Mouse (Mus musculus) limb, embryonic 13.5 days (tissue): Measurements from ENCODE around the gene Snx3. TPM values are rescaled to one million over a fixed set of nuclear protein-coding genes. Genes with fewer than 3 reads are reported as not detected.

ENCODE experiments used
- ATAC-seq: fragments of 200-750 bp; cut with Nextera tagmentation; 2 replicates; pipeline ENCODE4 v1.8.0; 2017; ENCODE audit warnings: low read depth, moderate number of reproducible peaks, moderate TSS enrichment; ENCODE audit not compliant: low FRiP score
- H3K27ac ChIP-seq: fragments of 300-500 bp; sonication (generic); 2 replicates; pipeline ENCODE4 v1.5.1; 2015; ENCODE audit warnings: inconsistent platforms, mild to moderate bottlenecking, moderate library complexity
- H3K27me3 ChIP-seq: fragments of 300-500 bp; sonication (generic); 2 replicates; pipeline ENCODE4 v1.6.1; 2015; ENCODE audit warnings: mild to moderate bottlenecking, inconsistent platforms
- H3K36me3 ChIP-seq: fragments of 300-500 bp; sonication (generic); 2 replicates; pipeline ENCODE4 v1.6.1; 2015; ENCODE audit warnings: inconsistent platforms, mild to moderate bottlenecking, moderate library complexity
- H3K4me1 ChIP-seq: fragments of 300-500 bp; sonication (generic); 2 replicates; pipeline ENCODE4 v1.6.1; 2015; ENCODE audit warnings: inconsistent platforms
- H3K4me2 ChIP-seq: fragments of 300-500 bp; sonication (generic); replicated peaks from 2 replicates; pipeline ENCODE4 v1.6.1; 2015; ENCODE audit warnings: inconsistent platforms, mild to moderate bottlenecking, moderate library complexity
- H3K4me3 ChIP-seq: fragments of 300-500 bp; sonication (generic); 2 replicates; pipeline ENCODE4 v1.5.1; 2015; ENCODE audit warnings: moderate library complexity, mild to moderate bottlenecking, inconsistent platforms
- H3K9ac ChIP-seq: fragments of 300-500 bp; sonication (generic); 2 replicates; pipeline ENCODE4 v1.6.1; 2015; ENCODE audit warnings: mild to moderate bottlenecking, inconsistent platforms
- H3K9me3 ChIP-seq: fragments of 300-500 bp; sonication (generic); 2 replicates; pipeline ENCODE4 v1.6.1; 2016; ENCODE audit warnings: inconsistent platforms
- WGBS: fragments of 180-500 bp; shearing (Covaris S2); methylation state at CpG from one replicate; pipeline ENCODE4 v1.1.7; 2015; 5-methylcytosine and 5-hydroxymethylcytosine counted together
- polyA plus RNA-seq: library from polyadenylated mRNA; unstranded; fragments of >200 nt; fragmentation: Nextera tagmentation; extraction: Ambion mirVana; gene quantifications from 2 replicates; pipeline ENCODE4 v1.2.1, GENCODE M21; 2015

Gene Snx3
- polyA plus RNA-seq, 1 experiment from 2014 or later = 318 TPM

- Histone ChIP-seq H3K27ac (no peak overlapping the region), H3K36me3 (peaks cover 20% of the 10 kb centered on the region), H3K9ac (no peak overlapping the region), H3K4me1 (no peaks in the 10 kb centered on the region), H3K4me3 (no peak overlapping the region), H3K9me3 (no peaks in the 10 kb centered on the region), H3K4me2 (no peak overlapping the region), H3K27me3 (no peaks in the 10 kb centered on the region)
- no peak for ATAC-seq
These were observed 12.3 kb downstream of the Snx3 start for GRCm38 (mm10) chr10:42514125-42514524.

GRCm38 (mm10) chr10:42518363-42518762, 16.5 kb downstream of the Snx3 start:
- H3K9me3 ChIP-seq = no peaks in the 10 kb centered on the region

DNA sequence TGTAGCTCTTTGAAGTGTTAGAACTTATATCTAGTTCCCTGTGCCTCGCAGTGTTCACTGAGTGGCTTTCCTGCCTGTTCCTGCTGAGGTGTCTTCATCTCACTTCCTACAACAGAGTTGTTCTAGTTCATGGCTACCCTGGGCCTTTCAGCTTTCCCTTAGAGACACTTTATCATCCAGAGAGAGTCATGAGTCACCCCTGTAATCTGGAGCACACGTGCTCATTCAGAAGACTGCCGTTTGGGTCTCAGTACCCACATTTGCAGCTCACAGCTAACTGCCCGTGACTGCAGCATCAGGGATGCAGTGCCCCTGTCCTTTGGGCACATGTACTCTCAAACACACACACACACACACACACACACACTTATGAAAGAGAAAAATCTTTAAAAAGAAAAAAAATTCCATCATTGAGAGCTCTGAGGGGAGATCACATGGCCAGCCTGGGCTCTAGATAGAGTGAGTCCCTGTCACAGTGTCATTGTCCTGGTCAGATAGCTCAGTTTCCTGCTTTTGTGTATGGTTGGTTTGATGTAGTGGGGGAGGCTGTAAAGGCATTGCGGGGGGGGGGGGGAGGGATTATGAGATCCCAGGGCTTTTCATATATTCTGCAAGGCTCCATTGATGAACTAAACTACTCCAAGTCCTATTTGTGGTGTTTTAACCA, 19.6 kb downstream of the Snx3 start:
- H3K4me3 ChIP-seq = no peak overlapping the region
- no peaks in the 10 kb centered on the region for H3K27me3 ChIP-seq
- no peak overlapping the region for H3K9ac ChIP-seq
- 67% methylated on average over 5 of the region's 5 CpGs for WGBS
- H3K27ac ChIP-seq = no peak overlapping the region
- H3K36me3 ChIP-seq = peaks cover 10% of the 10 kb centered on the region
- no peak overlapping the region for H3K4me2 ChIP-seq
- no peaks in the 10 kb centered on the region for H3K9me3 ChIP-seq
- peaks cover 26% of the 10 kb centered on the region for H3K4me1 ChIP-seq
- ATAC-seq = no peak

More at GRCm38 (mm10) chr10:42518363-42518762, 16.5 kb downstream of the Snx3 start:
- Histone ChIP-seq H3K27ac (no peak overlapping the region), H3K4me2 (no peak overlapping the region), H3K9ac (no peak overlapping the region), H3K27me3 (no peaks in the 10 kb centered on the region), H3K4me1 (peaks cover 9% of the 10 kb centered on the region), H3K36me3 (no peaks in the 10 kb centered on the region; the same call in 1 of the 2 replicates), H3K4me3 (no peak overlapping the region)
- ATAC-seq = no peak
- 88% methylated on average over 8 of the region's 8 CpGs for WGBS

DNA sequence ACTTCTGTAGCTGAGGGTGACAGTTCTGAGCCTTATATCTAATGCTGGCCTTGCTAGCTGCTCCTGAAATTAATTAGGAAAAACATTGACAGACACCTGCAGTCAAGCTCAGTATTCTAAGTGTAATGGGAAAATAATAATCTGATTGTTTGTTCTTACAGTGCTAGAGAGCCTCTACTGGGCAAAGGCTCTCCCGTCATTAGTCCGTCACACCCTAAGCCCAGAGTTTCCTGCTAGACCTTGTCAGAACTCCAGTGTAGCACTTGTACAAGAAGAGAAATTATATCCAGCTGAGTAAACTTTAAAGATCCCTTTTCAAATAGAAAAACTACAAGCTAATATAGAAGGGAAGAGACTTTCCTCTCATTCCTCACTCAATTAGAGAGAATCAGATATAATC, 21.1 kb downstream of the Snx3 start:
- 40% methylated on average over 2 of the region's 2 CpGs for WGBS
- no peak for ATAC-seq
- no peaks in the 10 kb centered on the region for H3K9me3 ChIP-seq
- H3K4me2 ChIP-seq = no peak overlapping the region
- peaks cover 26% of the 10 kb centered on the region for H3K4me1 ChIP-seq
- no peak overlapping the region; the same call in 1 of the 2 replicates for H3K27ac ChIP-seq
- no peaks in the 10 kb centered on the region for H3K27me3 ChIP-seq
- no peak overlapping the region for H3K4me3 ChIP-seq
- H3K36me3 ChIP-seq = peaks cover 23% of the 10 kb centered on the region
- no peak overlapping the region for H3K9ac ChIP-seq

- Histone ChIP-seq H3K36me3 (peaks cover 30% of the 10 kb centered on the region), H3K9ac (no peak overlapping the region), H3K9me3 (no peaks in the 10 kb centered on the region), H3K4me2 (peak overlapping the region; percentile 12; the same call in 1 of the 2 replicates), H3K4me1 (peaks cover 26% of the 10 kb centered on the region), H3K27ac (peak overlapping the region; percentile 0; the same call in 1 of the 2 replicates), H3K4me3 (no peak overlapping the region), H3K27me3 (no peaks in the 10 kb centered on the region)
- no peak; the same call in 1 of the 2 replicates for ATAC-seq
- 42% methylated on average over 11 of the region's 11 CpGs for WGBS
These were observed 21.8 kb downstream of the Snx3 start for GRCm38 (mm10) chr10:42523556-42524162.

- Histone ChIP-seq H3K4me2 (no peak overlapping the region), H3K9me3 (no peaks in the 10 kb centered on the region), H3K36me3 (peaks cover 49% of the 10 kb centered on the region), H3K4me3 (no peak overlapping the region), H3K27me3 (no peaks in the 10 kb centered on the region), H3K9ac (no peak overlapping the region), H3K4me1 (peaks cover 26% of the 10 kb centered on the region), H3K27ac (no peak overlapping the region)
- ATAC-seq = no peak
- WGBS = 97% methylated on average over 3 of the region's 3 CpGs
These were observed 23.9 kb downstream of the Snx3 start for GRCm38 (mm10) chr10:42525682-42526081.

- ATAC-seq = no peak
- whole genome bisulfite sequencing = 90% methylated on average over 11 of the region's 11 CpGs
- Histone ChIP-seq H3K4me3 (no peak overlapping the region), H3K4me1 (no peaks in the 10 kb centered on the region), H3K9me3 (no peaks in the 10 kb centered on the region), H3K27me3 (no peaks in the 10 kb centered on the region), H3K9ac (no peak overlapping the region), H3K4me2 (no peak overlapping the region), H3K27ac (no peak overlapping the region), H3K36me3 (peaks cover 66% of the 10 kb centered on the region)
These were observed 32.1 kb downstream of the Snx3 start for GRCm38 (mm10) chr10:42533836-42534453.

DNA sequence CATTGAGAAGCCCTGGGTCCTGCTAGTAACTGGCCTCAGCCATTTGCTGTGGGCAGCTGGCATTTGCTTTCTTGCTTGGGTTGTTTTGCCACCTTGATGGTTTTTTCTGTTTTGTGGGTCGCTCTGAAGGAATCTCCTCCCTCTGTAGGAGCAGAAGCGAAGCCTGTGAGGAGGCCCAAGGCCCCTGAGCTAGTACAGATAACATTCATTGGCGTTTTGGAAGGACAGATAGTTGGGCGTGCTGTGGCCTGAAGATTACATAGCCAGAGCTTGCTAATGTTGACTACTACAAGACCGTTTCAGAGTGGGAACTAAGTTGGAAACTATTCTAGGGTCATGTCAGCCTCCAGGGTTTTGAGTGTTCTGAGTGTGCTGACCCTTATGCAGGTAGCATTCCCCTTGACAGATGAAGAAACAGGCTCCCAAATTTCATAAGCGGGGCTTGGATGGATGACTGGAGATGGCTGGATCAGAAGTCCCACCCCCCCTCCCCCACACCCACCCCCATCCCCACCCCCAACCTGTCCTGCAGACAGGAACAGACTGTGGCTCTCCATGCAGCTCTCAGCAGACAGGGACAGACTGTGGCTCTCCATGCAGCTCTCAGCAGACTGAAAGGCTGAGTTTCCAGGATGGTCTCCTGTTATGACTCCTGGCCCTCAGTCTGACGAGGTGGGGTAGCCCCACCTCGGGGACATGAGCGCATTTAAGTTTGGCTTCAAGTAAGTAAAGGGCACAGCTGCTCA, 35.9 kb downstream of the Snx3 start:
- WGBS = 85% methylated on average over 9 of the region's 9 CpGs
- no peaks in the 10 kb centered on the region for H3K27me3 ChIP-seq
- ATAC-seq = no peak
- no peaks in the 10 kb centered on the region for H3K4me1 ChIP-seq
- H3K9ac ChIP-seq = no peak overlapping the region
- no peak overlapping the region for H3K27ac ChIP-seq
- H3K4me2 ChIP-seq = no peak overlapping the region
- H3K9me3 ChIP-seq = no peaks in the 10 kb centered on the region
- no peak overlapping the region for H3K4me3 ChIP-seq
- peaks cover 39% of the 10 kb centered on the region for H3K36me3 ChIP-seq

DNA sequence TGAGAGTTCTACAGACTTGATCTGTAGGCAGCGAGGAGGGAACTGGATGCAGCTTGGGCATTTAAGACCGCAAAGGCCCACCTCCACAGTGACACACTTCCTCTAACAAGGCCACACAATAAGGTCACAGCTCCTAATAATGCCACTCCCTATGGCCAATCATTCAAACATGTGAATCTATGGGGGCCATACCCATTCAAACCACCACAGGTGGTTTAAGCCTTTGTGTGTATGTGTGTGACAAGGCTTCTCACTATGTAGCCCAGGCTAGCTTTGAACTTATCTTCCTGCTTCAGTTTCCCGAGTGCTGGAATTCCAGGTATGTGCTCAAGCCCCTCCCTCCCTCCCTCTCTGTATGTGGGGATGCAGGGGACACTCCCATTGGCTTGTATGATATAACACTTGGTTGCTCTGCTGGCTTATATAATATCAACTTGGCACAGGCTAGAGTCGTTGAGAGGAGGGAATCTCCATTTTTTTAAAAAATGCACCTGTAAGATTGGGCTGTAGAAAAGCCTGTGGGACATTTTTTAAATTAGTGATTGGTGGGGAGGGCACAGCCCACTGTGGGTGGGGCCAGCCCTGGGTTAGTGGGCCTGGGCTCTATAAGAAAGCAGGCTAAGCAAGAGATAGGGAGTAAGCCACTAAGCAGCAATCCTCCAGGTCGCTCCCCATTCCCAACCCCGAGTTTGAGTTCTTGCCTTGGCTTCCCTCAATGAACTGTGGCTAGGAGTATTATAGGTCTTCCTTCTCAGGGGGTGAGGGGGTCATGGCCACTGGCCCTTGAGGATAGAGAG, 44.1 kb downstream of the Snx3 start:
- H3K9ac ChIP-seq = no peak overlapping the region
- H3K9me3 ChIP-seq = no peaks in the 10 kb centered on the region
- no peak for ATAC-seq
- no peak overlapping the region for H3K4me3 ChIP-seq
- H3K36me3 ChIP-seq = no peaks in the 10 kb centered on the region
- WGBS = 77% methylated on average over 6 of the region's 6 CpGs
- H3K4me2 ChIP-seq = no peak overlapping the region
- H3K4me1 ChIP-seq = no peaks in the 10 kb centered on the region
- H3K27ac ChIP-seq = no peak overlapping the region
- peaks cover 4% of the 10 kb centered on the region; the same call in 1 of the 2 replicates for H3K27me3 ChIP-seq

DNA sequence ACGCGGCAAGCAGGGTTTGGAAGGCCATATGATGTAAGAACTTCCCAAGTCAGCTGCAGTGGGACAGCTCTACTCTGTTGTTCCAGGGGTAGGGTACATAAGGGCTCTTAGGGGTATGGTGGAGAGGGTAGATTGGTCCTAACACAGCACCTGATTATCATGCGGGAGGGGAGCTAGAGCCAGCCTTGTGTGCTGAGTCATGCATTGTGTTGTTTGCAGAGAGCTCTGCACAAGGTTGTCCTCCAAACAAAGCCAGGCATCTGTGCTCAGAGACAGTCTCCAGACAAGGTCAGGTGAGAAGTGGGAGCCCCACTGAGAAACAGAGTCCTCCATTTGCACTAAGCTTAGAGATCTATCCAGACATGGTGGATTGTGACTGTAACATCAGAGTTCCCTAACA, 44.7 kb downstream of the Snx3 start:
- Histone ChIP-seq H3K27me3 (peaks cover 4% of the 10 kb centered on the region), H3K4me2 (no peak overlapping the region), H3K9me3 (no peaks in the 10 kb centered on the region), H3K9ac (no peak overlapping the region), H3K27ac (no peak overlapping the region), H3K4me3 (no peak overlapping the region), H3K4me1 (no peaks in the 10 kb centered on the region), H3K36me3 (no peaks in the 10 kb centered on the region)
- no peak for ATAC-seq
- whole genome bisulfite sequencing = 90% methylated on average over 3 of the region's 3 CpGs

DNA sequence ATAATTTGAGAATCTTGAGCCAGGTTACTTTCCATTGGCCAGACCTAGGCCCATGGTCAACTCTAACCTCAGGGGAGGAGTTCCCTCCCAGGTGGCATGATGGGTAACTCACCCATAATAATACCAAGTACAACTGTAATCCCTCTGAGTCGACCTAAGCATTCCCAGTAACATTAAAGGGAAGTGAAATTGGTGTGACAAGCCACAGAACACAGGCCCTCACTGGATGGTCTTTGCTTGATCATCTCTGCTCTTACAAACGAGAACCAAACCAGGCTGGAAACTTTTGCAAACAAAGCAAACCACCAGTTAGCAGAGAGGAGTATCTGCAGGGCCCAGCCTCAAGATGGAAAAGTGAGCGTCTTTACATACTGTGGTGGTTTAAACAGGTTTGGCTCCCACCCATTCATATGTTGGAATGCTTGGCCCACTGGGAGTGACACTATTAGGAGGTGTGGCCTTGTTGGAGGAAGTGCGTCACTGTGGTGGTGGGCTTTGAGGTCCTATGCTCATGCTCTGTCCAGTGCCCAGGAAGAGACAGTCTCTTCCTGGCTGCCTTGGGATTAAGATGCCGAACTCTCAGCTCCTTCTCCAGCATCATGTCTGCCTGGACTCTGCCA, 57.9 kb downstream of the Snx3 start:
- H3K4me2 ChIP-seq = no peak overlapping the region
- H3K9me3 ChIP-seq = no peaks in the 10 kb centered on the region
- no peaks in the 10 kb centered on the region for H3K4me1 ChIP-seq
- peaks cover 17% of the 10 kb centered on the region for H3K27me3 ChIP-seq
- H3K4me3 ChIP-seq = no peak overlapping the region
- ATAC-seq = no peak
- no peak overlapping the region for H3K27ac ChIP-seq
- no peak overlapping the region for H3K9ac ChIP-seq
- WGBS = 77% methylated on average over 5 of the region's 5 CpGs
- no peaks in the 10 kb centered on the region for H3K36me3 ChIP-seq
